Mouse (Mus musculus): ENCODE results near the gene Snx33. TPM values are rescaled to one million over a fixed set of nuclear protein-coding genes. Genes with fewer than 3 reads are reported as not detected.

Gene Snx33
- polyA plus RNA-seq, 1 experiment from 2014 or later: 1.8 TPM

- TF ChIP-seq CTCF (IDR thresholded peaks at IDR 0.05; ENCODE audit: low read depth) (no peak), EP300 (IDR thresholded peaks at IDR 0.05; ENCODE audit: low read depth) (no peak)
- Histone ChIP-seq H3K27me3 (ENCODE audit: insufficient read depth, low read length) (no peaks in the 10 kb centered on the region), H3K4me1 (ENCODE audit: insufficient read depth) (peaks cover 31% of the 10 kb centered on the region), H3K9me3 (ENCODE audit: low read length) (peaks cover 4% of the 10 kb centered on the region; the same call in 1 of the 2 replicates), H3K4me2 (ENCODE audit: low read depth, low read length) (peak overlapping the region; percentile 83), H3K36me3 (replicated peaks; ENCODE audit: insufficient read depth, low read length) (0 out of 2 replicates have a peak, but pooled peaks cover 2% of the 10 kb centered on the region), H3K27ac (ENCODE audit: low read depth) (peak overlapping the region; percentile 81), H3K9ac (replicated peaks) (peak overlapping the region; percentile 62), H3K4me3 (ENCODE audit: low read depth, low read length) (peak overlapping the region; percentile 28)
- no peak for DNase-seq
- ATAC-seq: peak; percentile 58
- WGBS (ENCODE audit: insufficient replicate concordance): 44% methylated on average over 8 of the region's 8 CpGs
These were observed 4.1 kb downstream of the Snx33 start for GRCm38 (mm10) chr9:56923841-56924650.

GRCm38 (mm10) chr9:56922746-56923145, 5.4 kb downstream of the Snx33 start:
- Histone ChIP-seq H3K4me1 (ENCODE audit: insufficient read depth) (peaks cover 24% of the 10 kb centered on the region), H3K27me3 (ENCODE audit: insufficient read depth, low read length) (no peaks in the 10 kb centered on the region), H3K9me3 (ENCODE audit: low read length) (peaks cover 4% of the 10 kb centered on the region; the same call in 1 of the 2 replicates), H3K27ac (ENCODE audit: low read depth) (no peak overlapping the region), H3K36me3 (replicated peaks; ENCODE audit: insufficient read depth, low read length) (0 out of 2 replicates have a peak, but pooled peaks cover 6% of the 10 kb centered on the region), H3K4me3 (ENCODE audit: low read depth, low read length) (no peak overlapping the region), H3K4me2 (ENCODE audit: low read depth, low read length) (peak overlapping the region; percentile 83), H3K9ac (replicated peaks) (no peak overlapping the region)
- ATAC-seq (no peak), DNase-seq (no peak)
- WGBS (ENCODE audit: insufficient replicate concordance): 80% methylated on average over 4 of the region's 4 CpGs
- TF ChIP-seq EP300 (IDR thresholded peaks at IDR 0.05; ENCODE audit: low read depth) (no peak), CTCF (IDR thresholded peaks at IDR 0.05; ENCODE audit: low read depth) (no peak)

- H3K27me3 ChIP-seq (ENCODE audit: insufficient read depth, low read length): no peaks in the 10 kb centered on the region
- ATAC-seq (no peak), DNase-seq (no peak)
- peaks cover 11% of the 10 kb centered on the region for H3K36me3 ChIP-seq (replicated peaks; ENCODE audit: insufficient read depth, low read length)
- H3K9me3 ChIP-seq (ENCODE audit: low read length): peaks cover 4% of the 10 kb centered on the region; the same call in 1 of the 2 replicates
- peaks cover 4% of the 10 kb centered on the region for H3K4me1 ChIP-seq (ENCODE audit: insufficient read depth)
- WGBS (ENCODE audit: insufficient replicate concordance): 91% methylated on average over 13 of the region's 13 CpGs
- H3K9ac ChIP-seq (replicated peaks): no peak overlapping the region
- no peak overlapping the region for H3K4me3 ChIP-seq (ENCODE audit: low read depth, low read length)
- TF ChIP-seq EP300 (IDR thresholded peaks at IDR 0.05; ENCODE audit: low read depth): no peak
- TF ChIP-seq CTCF (IDR thresholded peaks at IDR 0.05; ENCODE audit: low read depth): no peak
- no peak overlapping the region for H3K4me2 ChIP-seq (ENCODE audit: low read depth, low read length)
- H3K27ac ChIP-seq (ENCODE audit: low read depth): no peak overlapping the region
These were observed 9.7 kb downstream of the Snx33 start for GRCm38 (mm10) chr9:56918466-56918865.

GRCm38 (mm10) chr9:56917131-56917530, 11.0 kb downstream of the Snx33 start:
- Histone ChIP-seq H3K9me3 (ENCODE audit: low read length) (peaks cover 4% of the 10 kb centered on the region; the same call in 1 of the 2 replicates), H3K27ac (ENCODE audit: low read depth) (no peak overlapping the region), H3K36me3 (replicated peaks; ENCODE audit: insufficient read depth, low read length) (peaks cover 11% of the 10 kb centered on the region), H3K4me3 (ENCODE audit: low read depth, low read length) (no peak overlapping the region), H3K27me3 (ENCODE audit: insufficient read depth, low read length) (no peaks in the 10 kb centered on the region), H3K9ac (replicated peaks) (no peak overlapping the region), H3K4me2 (ENCODE audit: low read depth, low read length) (no peak overlapping the region), H3K4me1 (ENCODE audit: insufficient read depth) (no peaks in the 10 kb centered on the region; the same call in 1 of the 2 replicates)
- 73% methylated on average over 2 of the region's 2 CpGs for WGBS (ENCODE audit: insufficient replicate concordance)
- TF ChIP-seq EP300 (IDR thresholded peaks at IDR 0.05; ENCODE audit: low read depth): no peak
- no peak for TF ChIP-seq CTCF (IDR thresholded peaks at IDR 0.05; ENCODE audit: low read depth)
- no peak for DNase-seq
- no peak for ATAC-seq

- no peak overlapping the region for H3K9ac ChIP-seq (replicated peaks)
- ATAC-seq (no peak), DNase-seq (no peak)
- no peaks in the 10 kb centered on the region; the same call in 1 of the 2 replicates for H3K4me1 ChIP-seq (ENCODE audit: insufficient read depth)
- H3K36me3 ChIP-seq (replicated peaks; ENCODE audit: insufficient read depth, low read length): peaks cover 11% of the 10 kb centered on the region
- no peak overlapping the region for H3K27ac ChIP-seq (ENCODE audit: low read depth)
- no peaks in the 10 kb centered on the region for H3K27me3 ChIP-seq (ENCODE audit: insufficient read depth, low read length)
- no peak overlapping the region for H3K4me2 ChIP-seq (ENCODE audit: low read depth, low read length)
- no peaks in the 10 kb centered on the region for H3K9me3 ChIP-seq (ENCODE audit: low read length)
- WGBS (ENCODE audit: insufficient replicate concordance): 62% methylated on average over 5 of the region's 5 CpGs
- TF ChIP-seq EP300 (IDR thresholded peaks at IDR 0.05; ENCODE audit: low read depth) (no peak), CTCF (IDR thresholded peaks at IDR 0.05; ENCODE audit: low read depth) (no peak)
- no peak overlapping the region for H3K4me3 ChIP-seq (ENCODE audit: low read depth, low read length)
These were observed 12.3 kb downstream of the Snx33 start for GRCm38 (mm10) chr9:56915695-56916410.

- Histone ChIP-seq H3K36me3 (replicated peaks; ENCODE audit: insufficient read depth, low read length) (peaks cover 9% of the 10 kb centered on the region), H3K27ac (ENCODE audit: low read depth) (no peak overlapping the region), H3K4me3 (ENCODE audit: low read depth, low read length) (no peak overlapping the region), H3K9me3 (ENCODE audit: low read length) (no peaks in the 10 kb centered on the region), H3K9ac (replicated peaks) (no peak overlapping the region), H3K4me1 (ENCODE audit: insufficient read depth) (no peaks in the 10 kb centered on the region; the same call in 1 of the 2 replicates), H3K27me3 (ENCODE audit: insufficient read depth, low read length) (no peaks in the 10 kb centered on the region), H3K4me2 (ENCODE audit: low read depth, low read length) (no peak overlapping the region)
- TF ChIP-seq CTCF (IDR thresholded peaks at IDR 0.05; ENCODE audit: low read depth) (no peak), EP300 (IDR thresholded peaks at IDR 0.05; ENCODE audit: low read depth) (no peak)
- DNase-seq (no peak), ATAC-seq (no peak)
- WGBS (ENCODE audit: insufficient replicate concordance): 88% methylated on average over 1 of the region's 1 CpGs
These were observed 13.1 kb downstream of the Snx33 start for GRCm38 (mm10) chr9:56915116-56915515.
